Mouse (Mus musculus): ENCODE measurements around the gene Speer4e. TPM values are rescaled to one million over a fixed set of nuclear protein-coding genes. Genes with fewer than 3 reads are reported as not detected.

The Speer4e gene
- total RNA-seq (2023) = not detected

GRCm38 (mm10) chr5:14938329-14938728, at the start of gene Speer4e:
Speer4e (minus strand) TSS chr5:14938429.

GRCm38 (mm10) chr5:14978835-14979234, 40.6 kb upstream of the Speer4e start, which contains the start of gene Gm10354:
Gm10354 (minus strand) TSS chr5:14978935.

GRCm38 (mm10) chr5:14914799-14915198, 23.4 kb downstream of the Speer4e start, which contains the start of gene Gm9758:
Gm9758 (minus strand) TSS chr5:14914899.

Other genes starting within 250 kb of the Speer4e start
- gene Gm9758, start 23.5 kb downstream of the Speer4e start, total RNA-seq (2023) = not detected
- not detected for gene Gm10354, start 40.5 kb upstream of the Speer4e start, total RNA-seq (2023)
- not detected for gene Gm17019, start 94.6 kb upstream of the Speer4e start, total RNA-seq (2023)

All from CD8-positive naive resting alpha-beta T cell, adult 57 days (primary cell).